Comparison of ENCODE assay signal across 8 mouse cellular contexts in genomic region chr10:44381397-44381796, GRCm38 (mm10).
A peak's percentile ranks its signal among the peaks of the same experiment; 100 is the strongest.
DNase-seq lines count a peak whose midpoint lies in the region; ATAC-seq and TF ChIP-seq lines count a peak whose summit lies in the region.

No protein-coding gene starts in this region.

- no peaks in the 10 kb centered on the region for H3K36me3 ChIP-seq in forebrain, embryonic 13.5 days (ENCODE audit: poor library complexity, severe bottlenecking)
- H3K36me3 ChIP-seq in forebrain, embryonic 10.5 days (replicated peaks) = no peaks in the 10 kb centered on the region

- intact Hi-C loops in heart, postnatal 25 days (cut with DNase I) = no loop called here

- no peak overlapping the region for H3K27ac ChIP-seq in forebrain, embryonic 13.5 days
- H3K27ac ChIP-seq in forebrain, embryonic 10.5 days = no peak overlapping the region
- H3K27ac ChIP-seq in bone marrow, adult 2 months (ENCODE audit: control insufficient read depth, insufficient read depth, low read depth, low read length, poor library complexity) = peak overlapping the region; percentile 25; the same call in 1 of the 2 replicates

- H3K27me3 ChIP-seq in forebrain, embryonic 13.5 days = no peaks in the 10 kb centered on the region
- H3K27me3 ChIP-seq in forebrain, embryonic 10.5 days (ENCODE audit: poor library complexity, severe bottlenecking) = 0 out of 2 replicates have a peak, but pooled peaks cover 4% of the 10 kb centered on the region

- H3K9me3 ChIP-seq in forebrain, embryonic 13.5 days (replicated peaks) = no peaks in the 10 kb centered on the region
- no peaks in the 10 kb centered on the region for H3K9me3 ChIP-seq in forebrain, embryonic 10.5 days

- no peak for TF ChIP-seq POLR2A in bone marrow, adult 2 months (IDR thresholded peaks at IDR 0.05; ENCODE audit: borderline replicate concordance, control insufficient read depth, low read depth, low read length)

- no peak for TF ChIP-seq CTCF in bone marrow, adult 2 months (IDR thresholded peaks at IDR 0.05; ENCODE audit: control insufficient read depth, insufficient read depth, low read length)

- DNase-seq in forebrain, embryonic 10.5 days (ENCODE audit: extremely low spot score, low spot score) = no peak
- DNase-seq in forelimb bud, embryonic 11.5 days (ENCODE audit: low read depth, low spot score) = peak; percentile 67
- DNase-seq in heart, postnatal 25 days (ENCODE audit: low spot score) = peak; percentile 14
- DNase-seq in layer of hippocampus, postnatal 14 days (ENCODE audit: low spot score in 2 of 2) = peak; percentile 58 to 60
- peak; percentile 23 for DNase-seq in testis, postnatal 14 days (ENCODE audit: low spot score)

- peak; percentile 44 for ATAC-seq in forebrain, embryonic 13.5 days
- peak; percentile 35; the same call in 1 of the 2 replicates for ATAC-seq in megakaryocyte-erythroid progenitor cell, adult 5-6 weeks (replicated peaks; ENCODE audit: low FRiP score, low TSS enrichment, poor library complexity, severe bottlenecking)

- no peak overlapping the region for H3K4me3 ChIP-seq in forebrain, embryonic 13.5 days
- no peak overlapping the region for H3K4me3 ChIP-seq in forebrain, embryonic 10.5 days
- no peak overlapping the region for H3K4me3 ChIP-seq in bone marrow, adult 2 months (replicated peaks; ENCODE audit: control insufficient read depth, low read depth, low read length)

- H3K4me1 ChIP-seq in forebrain, embryonic 13.5 days = peaks cover 24% of the 10 kb centered on the region
- H3K4me1 ChIP-seq in forebrain, embryonic 10.5 days = peaks cover 17% of the 10 kb centered on the region
- peaks cover 4% of the 10 kb centered on the region for H3K4me1 ChIP-seq in bone marrow, adult 2 months (ENCODE audit: control insufficient read depth, insufficient read depth, low read length)

- no peak overlapping the region for H3K9ac ChIP-seq in forebrain, embryonic 13.5 days

- 29% methylated on average over 3 of the region's 3 CpGs for WGBS in forebrain, embryonic 13.5 days
- WGBS in forebrain, embryonic 10.5 days = 51% methylated on average over 3 of the region's 3 CpGs
- WGBS in bone marrow, adult 2 months = 2% methylated on average over 3 of the region's 3 CpGs

- no peak overlapping the region for H3K4me2 ChIP-seq in forebrain, embryonic 13.5 days
